Mouse (Mus musculus) spleen, adult 10 weeks (tissue): ENCODE data around the gene Gm45808. TPM values are rescaled to one million over a fixed set of nuclear protein-coding genes. Genes with fewer than 3 reads are reported as not detected.

Source experiments
- polyA plus RNA-seq: library from polyadenylated mRNA; stranded (reverse); fragments of 350-450 nt; fragmentation: Illumina TruSeq; extraction: RNeasy Lipid Tissue Mini Kit (QIAGEN cat#74804); gene quantifications from one replicate; pipeline ENCODE4 v1.2.3, GENCODE M21; 2015; ENCODE audit warnings: low replicate concordance; ENCODE audit not compliant: insufficient read depth

Gm45808 gene
- polyA plus RNA-seq = not detected

GRCm38 (mm10) chr7:45486761-45487415 lies at the start of gene Gm45808:
Gm45808 (minus strand) TSS chr7:45486811.

GRCm38 (mm10) chr7:45525809-45526473 lies 39.3 kb upstream of the Gm45808 start, which contains the start of the genes Ppp1r15a and Plekha4:
Ppp1r15a (minus strand) TSS chr7:45526268.
Plekha4 (plus strand) TSS chr7:45526330.

GRCm38 (mm10) chr7:45509912-45510787 lies 23.5 kb upstream of the Gm45808 start, which contains the start of gene Nucb1:
Nucb1 (minus strand) TSS chr7:45510406.

GRCm38 (mm10) chr7:45488293-45489204 lies 1.9 kb upstream of the Gm45808 start, which contains the start of gene Dhdh:
Dhdh (minus strand) TSS chr7:45488805.

DNA sequence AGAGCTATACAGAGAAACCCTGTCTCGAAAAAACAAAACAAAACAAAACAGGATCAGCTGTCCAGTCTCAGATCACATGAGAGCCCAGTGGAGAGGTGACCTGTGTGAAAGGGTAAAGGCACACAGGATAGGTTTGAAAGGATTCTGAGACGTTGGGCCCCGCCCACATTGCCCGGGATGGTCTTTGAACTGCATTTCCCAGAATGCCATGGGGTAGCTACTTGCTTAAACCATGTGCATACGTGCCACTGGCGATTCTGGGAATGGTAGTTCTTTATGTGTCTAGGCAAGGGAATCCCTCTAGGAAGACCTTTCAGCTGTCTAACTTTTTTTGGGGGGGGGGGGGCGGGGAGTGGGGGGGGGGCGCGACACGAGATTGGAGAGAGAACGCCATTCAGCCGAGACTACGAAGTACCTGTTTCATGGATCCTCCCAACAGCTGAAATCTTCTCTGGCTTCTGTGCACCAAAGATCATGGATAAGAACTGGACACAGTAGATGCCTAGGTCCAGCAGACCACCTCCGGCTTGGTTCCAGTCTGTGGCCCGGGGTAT lies 5.2 kb downstream of the Gm45808 start, which contains the start of gene Tulp2:
Tulp2 (plus strand) TSS at position 504 of the 554 bp plus-strand sequence.

DNA sequence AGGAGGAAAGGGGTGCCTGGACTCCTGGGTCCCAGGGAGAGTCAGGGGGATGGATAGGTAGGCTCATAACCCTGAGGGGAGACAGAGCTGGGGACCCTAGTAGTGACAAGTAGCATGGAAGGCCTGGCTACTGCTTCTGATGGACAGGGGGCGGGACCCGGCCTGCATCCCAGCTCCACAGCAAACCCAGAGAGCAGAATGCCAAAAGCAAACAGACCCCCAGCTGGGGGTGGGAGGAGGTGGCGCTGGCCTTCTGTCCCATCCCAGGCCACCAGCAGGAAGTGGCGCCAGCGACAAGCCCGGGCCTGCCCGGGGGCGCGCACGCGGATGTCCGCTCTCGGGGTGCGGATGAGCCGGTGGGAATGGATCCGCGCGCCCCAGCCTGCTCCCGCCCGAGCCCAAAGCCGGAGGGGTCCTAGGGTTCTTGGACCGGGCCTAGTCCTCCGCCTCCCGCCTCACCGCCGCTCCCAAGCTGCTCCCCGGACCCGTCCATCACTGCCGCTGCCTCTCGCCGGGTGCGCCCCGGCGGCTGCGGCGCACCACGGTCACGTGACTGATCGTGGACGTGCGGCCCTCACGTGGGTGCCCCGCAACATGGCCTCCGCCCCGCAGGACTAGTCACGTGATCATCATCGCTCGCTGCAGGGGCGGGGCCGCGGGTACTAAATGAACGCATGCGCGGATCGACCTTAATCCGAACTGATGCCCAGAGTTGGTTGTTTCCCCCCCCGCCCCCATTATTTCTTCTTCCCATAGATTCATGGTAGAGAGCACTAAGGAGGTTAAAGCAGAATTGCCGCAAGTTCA lies 20.1 kb downstream of the Gm45808 start, which contains the start of gene Bax:
Bax (minus strand) TSS at position 616 of the 807 bp plus-strand sequence.

GRCm38 (mm10) chr7:45459564-45460140 lies 27.0 kb downstream of the Gm45808 start, which contains the start of gene Ftl1:
Ftl1 (minus strand) TSS chr7:45459884.

DNA sequence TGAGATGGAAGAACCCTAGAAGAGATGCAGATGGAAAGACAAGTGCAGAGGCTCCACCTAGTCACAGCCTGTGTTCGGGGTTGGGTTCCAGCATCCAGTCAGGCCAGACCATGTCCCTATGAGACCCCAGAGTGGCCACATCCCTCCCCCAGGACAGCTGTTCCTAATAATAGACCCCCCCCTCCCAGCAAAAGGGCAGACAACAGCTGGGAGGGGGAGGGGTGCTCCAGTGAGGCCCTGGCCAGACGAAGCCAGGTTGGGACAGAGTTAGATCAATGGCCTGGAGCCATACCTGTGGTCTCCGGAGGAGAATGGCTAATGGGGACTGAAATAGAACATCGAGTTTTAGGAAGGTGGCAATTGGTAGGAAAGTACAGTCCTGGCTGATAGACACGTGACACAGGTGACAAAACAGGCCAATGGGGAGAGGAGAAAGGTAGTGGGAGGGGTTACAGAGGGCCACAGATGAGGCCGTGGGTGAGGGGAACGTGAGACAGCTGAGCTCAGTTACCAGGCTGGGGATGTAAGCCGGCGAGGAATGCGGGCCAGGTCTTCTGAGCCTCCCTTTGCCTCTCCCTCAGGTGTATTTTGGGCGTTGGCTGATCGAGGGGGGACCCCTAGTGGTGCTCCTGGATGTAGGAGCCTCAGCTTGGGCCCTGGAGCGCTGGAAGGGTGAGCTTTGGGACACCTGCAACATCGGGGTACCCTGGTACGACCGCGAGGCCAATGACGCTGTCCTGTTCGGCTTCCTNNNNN lies 48.9 kb downstream of the Gm45808 start, which contains the start of gene Ruvbl2:
Ruvbl2 (minus strand) TSS at position 576 of the 756 bp plus-strand sequence.

DNA sequence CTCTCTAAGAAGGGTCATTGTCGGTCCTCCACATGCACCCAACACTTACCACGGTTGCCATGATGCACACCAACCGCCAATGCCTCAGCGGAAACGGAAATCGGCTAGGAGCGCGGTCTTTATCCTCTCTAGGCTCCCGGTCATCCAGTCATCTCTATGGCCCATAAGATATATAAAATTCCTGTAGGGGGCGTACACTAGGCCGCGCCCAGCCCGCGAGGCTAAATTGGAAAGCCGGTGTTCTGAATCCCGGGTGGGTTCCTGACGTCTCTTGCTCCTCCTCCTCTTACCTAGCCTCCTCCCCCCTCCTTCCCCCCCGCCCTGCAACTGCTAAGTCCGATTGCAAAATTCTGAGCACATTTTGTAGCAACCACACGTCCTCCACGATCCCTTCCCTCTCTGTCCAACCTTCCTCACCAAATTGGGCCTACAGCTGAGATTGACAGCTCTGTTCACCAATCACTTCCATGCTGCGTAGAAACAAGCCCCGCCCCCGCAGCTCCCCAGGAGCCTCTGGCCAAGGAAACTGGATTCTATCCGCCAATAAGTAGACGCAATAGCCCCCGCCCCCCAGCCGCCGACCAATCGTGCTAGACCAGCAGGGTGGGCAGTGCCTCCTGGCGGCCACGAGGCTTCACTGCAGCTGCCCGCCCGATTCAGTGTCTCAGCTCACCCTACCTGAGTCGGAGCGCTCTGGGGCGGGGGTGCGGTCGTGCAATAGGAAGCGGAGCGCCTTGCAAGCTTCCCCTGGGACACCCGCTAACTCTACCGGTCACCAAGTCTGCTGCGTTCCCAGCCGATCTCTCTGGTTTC lies 52.2 kb downstream of the Gm45808 start, which contains the start of gene Gys1:
Gys1 (plus strand) TSS at position 642 of the 813 bp plus-strand sequence.

DNA sequence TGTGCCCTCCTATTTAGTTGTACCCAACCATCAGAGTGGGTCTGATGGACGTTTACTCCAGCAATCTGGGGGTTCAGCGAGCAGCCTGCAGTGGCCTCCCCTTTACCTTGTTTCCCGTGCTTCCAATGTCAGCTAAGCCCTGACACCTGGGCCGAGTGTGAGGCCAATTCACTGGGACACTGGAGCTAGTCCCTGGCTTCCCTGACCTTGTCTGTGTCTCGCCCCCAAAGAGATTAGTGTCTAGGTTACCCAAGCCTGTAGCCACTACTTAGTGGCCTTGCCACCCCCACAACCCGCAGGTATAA lies 66.0 kb downstream of the Gm45808 start, which contains the start of gene Lhb:
Lhb (plus strand) TSS at position 206 of the 305 bp plus-strand sequence.

Other genes with a start within 250 kb of the Gm45808 start
- 398 TPM for gene Cd37, start 247.7 kb downstream of the Gm45808 start, polyA plus RNA-seq
- not detected for gene Slc6a16, start 245.7 kb downstream of the Gm45808 start, polyA plus RNA-seq
- gene Slc6a21, start 209.3 kb downstream of the Gm45808 start, polyA plus RNA-seq = 0.97 TPM
- 3.5 TPM for gene Trpm4, start 153.0 kb downstream of the Gm45808 start, polyA plus RNA-seq
- 0.15 TPM for gene Hrc, start 151.5 kb downstream of the Gm45808 start, polyA plus RNA-seq
- gene Ppfia3, start 119.8 kb downstream of the Gm45808 start, polyA plus RNA-seq = 0.10 TPM
- gene Lin7b, start 116.2 kb downstream of the Gm45808 start, polyA plus RNA-seq = not detected
- 639 TPM for gene Snrnp70, start 91.1 kb downstream of the Gm45808 start, polyA plus RNA-seq
- gene Kcna7, start 81.2 kb downstream of the Gm45808 start, polyA plus RNA-seq = not detected
- not detected for gene Ntf5, start 73.1 kb downstream of the Gm45808 start, polyA plus RNA-seq
- gene Lhb, start 66.0 kb downstream of the Gm45808 start, polyA plus RNA-seq = not detected
- gene Gys1, start 52.0 kb downstream of the Gm45808 start, polyA plus RNA-seq = 7.5 TPM
- 12.1 TPM for gene Ruvbl2, start 48.7 kb downstream of the Gm45808 start, polyA plus RNA-seq
- 761 TPM for gene Ftl1, start 26.9 kb downstream of the Gm45808 start, polyA plus RNA-seq
- 41.1 TPM for gene Bax, start 19.9 kb downstream of the Gm45808 start, polyA plus RNA-seq
- gene Tulp2, start 4.9 kb downstream of the Gm45808 start, polyA plus RNA-seq = 0.11 TPM
- 6.0 TPM for gene Dhdh, start 2.0 kb upstream of the Gm45808 start, polyA plus RNA-seq
- gene Nucb1, start 23.6 kb upstream of the Gm45808 start, polyA plus RNA-seq = 82.9 TPM
- gene Ppp1r15a, start 39.5 kb upstream of the Gm45808 start, polyA plus RNA-seq = 28.5 TPM
- 3.0 TPM for gene Plekha4, start 39.5 kb upstream of the Gm45808 start, polyA plus RNA-seq
- gene Hsd17b14, start 68.1 kb upstream of the Gm45808 start, polyA plus RNA-seq = 0.86 TPM
- 27.9 TPM for gene Bcat2, start 83.3 kb upstream of the Gm45808 start, polyA plus RNA-seq
- gene Fgf21, start 128.7 kb upstream of the Gm45808 start, polyA plus RNA-seq = not detected
- 0.51 TPM for gene Fut1, start 130.5 kb upstream of the Gm45808 start, polyA plus RNA-seq
- gene Izumo1, start 135.0 kb upstream of the Gm45808 start, polyA plus RNA-seq = 0.46 TPM
- gene Rasip1, start 140.7 kb upstream of the Gm45808 start, polyA plus RNA-seq = 2.6 TPM
- gene Mamstr, start 153.2 kb upstream of the Gm45808 start, polyA plus RNA-seq = 1.0 TPM
- gene Fut2, start 179.6 kb upstream of the Gm45808 start, polyA plus RNA-seq = not detected
- not detected for gene Ntn5, start 197.2 kb upstream of the Gm45808 start, polyA plus RNA-seq
- gene Sec1, start 207.6 kb upstream of the Gm45808 start, polyA plus RNA-seq = 0.12 TPM
- 0.83 TPM for gene Car11, start 213.0 kb upstream of the Gm45808 start, polyA plus RNA-seq
- 14.8 TPM for gene Dbp, start 218.3 kb upstream of the Gm45808 start, polyA plus RNA-seq
- 565 TPM for gene Rpl18, start 228.6 kb upstream of the Gm45808 start, polyA plus RNA-seq
- 5.7 TPM for gene Sphk2, start 231.2 kb upstream of the Gm45808 start, polyA plus RNA-seq
- gene Fam83e, start 234.4 kb upstream of the Gm45808 start, polyA plus RNA-seq = 0.17 TPM
- not detected for gene Spaca4, start 239.0 kb upstream of the Gm45808 start, polyA plus RNA-seq